Mouse (Mus musculus) liver, embryonic 15.5 days (tissue): ENCODE data around the gene E330021D16Rik. TPM values are rescaled to one million over a fixed set of nuclear protein-coding genes. Genes with fewer than 3 reads are reported as not detected.

ENCODE experiments used
- ATAC-seq: fragments of 200-750 bp; cut with Nextera tagmentation; 2 replicates; pipeline ENCODE4 v1.8.0; 2017; ENCODE audit warnings: moderate number of reproducible peaks, mild to moderate bottlenecking, moderate library complexity; ENCODE audit not compliant: insufficient read depth
- H3K27ac ChIP-seq: fragments of 300-500 bp; sonication (generic); replicated peaks from 2 replicates; pipeline ENCODE4 v1.5.1; 2015; ENCODE audit warnings: mild to moderate bottlenecking, inconsistent platforms
- H3K27me3 ChIP-seq: fragments of 300-500 bp; sonication (generic); 2 replicates; pipeline ENCODE4 v1.6.1; 2015; ENCODE audit warnings: mild to moderate bottlenecking, inconsistent platforms
- H3K36me3 ChIP-seq: fragments of 300-500 bp; sonication (generic); replicated peaks from 2 replicates; pipeline ENCODE4 v1.6.1; 2015; ENCODE audit warnings: moderate library complexity, mild to moderate bottlenecking, inconsistent platforms
- H3K4me1 ChIP-seq: fragments of 300-500 bp; sonication (generic); replicated peaks from 2 replicates; pipeline ENCODE4 v1.6.1; 2015; ENCODE audit warnings: inconsistent platforms
- H3K4me2 ChIP-seq: fragments of 300-500 bp; sonication (generic); 2 replicates; pipeline ENCODE4 v1.6.1; 2015; ENCODE audit warnings: moderate library complexity, mild to moderate bottlenecking, inconsistent platforms
- H3K4me3 ChIP-seq: fragments of 300-500 bp; sonication (generic); replicated peaks from 2 replicates; pipeline ENCODE4 v1.5.1; 2015; ENCODE audit warnings: mild to moderate bottlenecking, inconsistent platforms
- H3K9ac ChIP-seq: fragments of 300-500 bp; sonication (generic); 2 replicates; pipeline ENCODE4 v1.6.1; 2015; ENCODE audit warnings: moderate library complexity, mild to moderate bottlenecking, inconsistent platforms
- H3K9me3 ChIP-seq: fragments of 300-500 bp; sonication (generic); replicated peaks from 2 replicates; pipeline ENCODE4 v1.6.1; 2016; ENCODE audit warnings: inconsistent platforms
- WGBS: fragments of 180-500 bp; shearing (Covaris S2); methylation state at CpG from one replicate; pipeline ENCODE4 v1.1.7; 2015; ENCODE audit warnings: mixed read lengths; ENCODE audit not compliant: insufficient replicate concordance; 5-methylcytosine and 5-hydroxymethylcytosine counted together
- polyA plus RNA-seq: library from polyadenylated mRNA; unstranded; fragments of >200 nt; fragmentation: Nextera tagmentation; extraction: Ambion mirVana; gene quantifications from 2 replicates; pipeline ENCODE4 v1.2.1, GENCODE M21; 2015

Gene E330021D16Rik
- polyA plus RNA-seq, 1 experiment from 2014 or later, result 0.48 TPM

- Histone ChIP-seq H3K27ac (no peak overlapping the region), H3K9me3 (no peaks in the 10 kb centered on the region), H3K27me3 (no peaks in the 10 kb centered on the region), H3K36me3 (no peaks in the 10 kb centered on the region), H3K9ac (no peak overlapping the region), H3K4me1 (no peaks in the 10 kb centered on the region), H3K4me3 (no peak overlapping the region), H3K4me2 (no peak overlapping the region)
- ATAC-seq, result no peak
- 59% methylated on average over 3 of the region's 3 CpGs for WGBS
Observed at GRCm38 (mm10) chr6:136383218-136383617, 32.2 kb downstream of the E330021D16Rik start.

- H3K4me2 ChIP-seq, result no peak overlapping the region
- H3K27ac ChIP-seq, result no peak overlapping the region
- H3K27me3 ChIP-seq, result no peaks in the 10 kb centered on the region
- no peak for ATAC-seq
- H3K9me3 ChIP-seq, result no peaks in the 10 kb centered on the region
- H3K4me3 ChIP-seq, result no peak overlapping the region
- H3K36me3 ChIP-seq, result no peaks in the 10 kb centered on the region
- H3K9ac ChIP-seq, result no peak overlapping the region
- H3K4me1 ChIP-seq, result no peaks in the 10 kb centered on the region
Observed at GRCm38 (mm10) chr6:136376097-136376496, 39.3 kb downstream of the E330021D16Rik start.

- ATAC-seq, result no peak
- Histone ChIP-seq H3K27me3 (no peaks in the 10 kb centered on the region), H3K4me1 (no peaks in the 10 kb centered on the region), H3K27ac (no peak overlapping the region), H3K4me3 (no peak overlapping the region), H3K9ac (no peak overlapping the region), H3K9me3 (no peaks in the 10 kb centered on the region), H3K4me2 (no peak overlapping the region), H3K36me3 (no peaks in the 10 kb centered on the region)
- WGBS, result 56% methylated on average over 12 of the region's 12 CpGs
Observed at GRCm38 (mm10) chr6:136364430-136365098, 50.8 kb downstream of the E330021D16Rik start.

- no peak for ATAC-seq
- Histone ChIP-seq H3K4me2 (no peak overlapping the region), H3K27ac (no peak overlapping the region), H3K4me3 (no peak overlapping the region), H3K4me1 (no peaks in the 10 kb centered on the region), H3K9me3 (no peaks in the 10 kb centered on the region), H3K27me3 (no peaks in the 10 kb centered on the region), H3K9ac (no peak overlapping the region), H3K36me3 (no peaks in the 10 kb centered on the region)
- WGBS, result 62% methylated on average over 4 of the region's 4 CpGs
Observed at GRCm38 (mm10) chr6:136364008-136364407, 51.4 kb downstream of the E330021D16Rik start.

- H3K4me1 ChIP-seq, result no peaks in the 10 kb centered on the region
- H3K4me2 ChIP-seq, result no peak overlapping the region
- H3K27ac ChIP-seq, result no peak overlapping the region
- 75% methylated on average over 8 of the region's 8 CpGs for WGBS
- no peaks in the 10 kb centered on the region for H3K36me3 ChIP-seq
- H3K27me3 ChIP-seq, result no peaks in the 10 kb centered on the region
- H3K4me3 ChIP-seq, result no peak overlapping the region
- H3K9ac ChIP-seq, result no peak overlapping the region
- no peak for ATAC-seq
- H3K9me3 ChIP-seq, result no peaks in the 10 kb centered on the region
Observed at GRCm38 (mm10) chr6:136363313-136363712, 52.1 kb downstream of the E330021D16Rik start.

GRCm38 (mm10) chr6:136358471-136358870, 56.9 kb downstream of the E330021D16Rik start:
- H3K36me3 ChIP-seq, result no peaks in the 10 kb centered on the region
- no peak overlapping the region for H3K4me3 ChIP-seq
- H3K27ac ChIP-seq, result no peak overlapping the region
- H3K9me3 ChIP-seq, result no peaks in the 10 kb centered on the region
- H3K4me1 ChIP-seq, result no peaks in the 10 kb centered on the region
- 64% methylated on average over 5 of the region's 5 CpGs for WGBS
- H3K27me3 ChIP-seq, result no peaks in the 10 kb centered on the region
- H3K9ac ChIP-seq, result no peak overlapping the region
- ATAC-seq, result no peak
- no peak overlapping the region for H3K4me2 ChIP-seq

- H3K9me3 ChIP-seq, result no peaks in the 10 kb centered on the region
- no peaks in the 10 kb centered on the region for H3K36me3 ChIP-seq
- no peak for ATAC-seq
- H3K9ac ChIP-seq, result no peak overlapping the region
- H3K27me3 ChIP-seq, result no peaks in the 10 kb centered on the region
- no peak overlapping the region for H3K27ac ChIP-seq
- no peak overlapping the region for H3K4me3 ChIP-seq
- H3K4me1 ChIP-seq, result no peaks in the 10 kb centered on the region
- WGBS, result 32% methylated on average over 11 of the region's 11 CpGs
- H3K4me2 ChIP-seq, result no peak overlapping the region
Observed at GRCm38 (mm10) chr6:136353399-136354184, 61.8 kb downstream of the E330021D16Rik start.

Other genes with a start within 250 kb of the E330021D16Rik start
- gene Grin2b, start 242.1 kb downstream of the E330021D16Rik start, polyA plus RNA-seq, result not detected in 2 replicates
- gene Gm8994, start 88.0 kb downstream of the E330021D16Rik start, polyA plus RNA-seq, result not detected in 2 replicates
- gene Atf7ip, start 90.6 kb upstream of the E330021D16Rik start, polyA plus RNA-seq, result 14.6 and 17.7 TPM in 2 replicates
- gene Plbd1, start 246.4 kb upstream of the E330021D16Rik start, polyA plus RNA-seq, result 12.1 and 15.0 TPM in 2 replicates